Mouse (Mus musculus) limb, embryonic 14.5 days (tissue): ENCODE measurements at regions not wholly inside any gene's neighbourhood (a gene's known extent, or its start where the extent isn't known, plus 50 kb on each side); places are given as distances from the start of the nearest gene placed in this dataset.

Experiments
- ATAC-seq: fragments of 200-750 bp; cut with Nextera tagmentation; 2 replicates; pipeline ENCODE4 v1.8.0; 2017; ENCODE audit warnings: low read depth, moderate number of reproducible peaks, moderate TSS enrichment; ENCODE audit not compliant: low FRiP score
- DNase-seq: peaks from one replicate; pipeline ENCODE4 v3.0.0-alpha.2; 2015; ENCODE audit warnings: low spot score
- H3K27ac ChIP-seq: fragments of 300-500 bp; sonication (generic); replicated peaks from 2 replicates; pipeline ENCODE4 v1.5.1; 2014; ENCODE audit warnings: low read depth, mild to moderate bottlenecking, low read length, moderate library complexity, mixed read lengths
- H3K27me3 ChIP-seq: fragments of 300-500 bp; sonication (generic); 2 replicates; pipeline ENCODE4 v1.6.1; 2014; ENCODE audit warnings: low read length, mixed read lengths; ENCODE audit not compliant: control insufficient read depth, insufficient read depth
- H3K36me3 ChIP-seq: fragments of 300-500 bp; sonication (generic); 2 replicates; pipeline ENCODE4 v1.6.1; 2014; ENCODE audit warnings: mild to moderate bottlenecking, low read length, moderate library complexity, mixed read lengths; ENCODE audit not compliant: control insufficient read depth, insufficient read depth
- H3K4me1 ChIP-seq: fragments of 300-500 bp; sonication (generic); 2 replicates; pipeline ENCODE4 v1.6.1; 2014; ENCODE audit warnings: antibody characterized with exemption, low read length, mixed read lengths; ENCODE audit not compliant: control insufficient read depth, insufficient read depth
- H3K4me2 ChIP-seq: fragments of 300-500 bp; sonication (generic); replicated peaks from 2 replicates; pipeline ENCODE4 v1.6.1; 2014; ENCODE audit warnings: low read depth, mild to moderate bottlenecking, low read length, moderate library complexity; ENCODE audit not compliant: severe bottlenecking
- H3K4me3 ChIP-seq: fragments of 300-500 bp; sonication (generic); replicated peaks from 2 replicates; pipeline ENCODE4 v1.5.1; 2014; ENCODE audit warnings: low read length
- H3K9ac ChIP-seq: fragments of 300-500 bp; sonication (generic); 2 replicates; pipeline ENCODE4 v1.6.1; 2014; ENCODE audit warnings: mild to moderate bottlenecking, low read depth, low read length, moderate library complexity; ENCODE audit not compliant: severe bottlenecking
- H3K9me3 ChIP-seq: fragments of 300-500 bp; sonication (generic); 2 replicates; pipeline ENCODE4 v1.6.1; 2016; ENCODE audit warnings: low read length; ENCODE audit not compliant: control insufficient read depth
- POLR2A ChIP-seq: fragments of 200-500 bp; IDR thresholded peaks from 2 replicates; pipeline ENCODE4 v1.8.0; 2012; ENCODE audit warnings: inconsistent platforms, mild to moderate bottlenecking, moderate library complexity, borderline replicate concordance; ENCODE audit not compliant: insufficient read depth, insufficient read length; ENCODE audit errors: extremely low read depth
- WGBS: fragments of 180-500 bp; shearing (Covaris S2); extraction: QIAGEN DNeasy Blood & Tissue Kit; methylation state at CpG from one replicate; pipeline ENCODE4 v1.1.7; 2014; 5-methylcytosine and 5-hydroxymethylcytosine counted together

DNA sequence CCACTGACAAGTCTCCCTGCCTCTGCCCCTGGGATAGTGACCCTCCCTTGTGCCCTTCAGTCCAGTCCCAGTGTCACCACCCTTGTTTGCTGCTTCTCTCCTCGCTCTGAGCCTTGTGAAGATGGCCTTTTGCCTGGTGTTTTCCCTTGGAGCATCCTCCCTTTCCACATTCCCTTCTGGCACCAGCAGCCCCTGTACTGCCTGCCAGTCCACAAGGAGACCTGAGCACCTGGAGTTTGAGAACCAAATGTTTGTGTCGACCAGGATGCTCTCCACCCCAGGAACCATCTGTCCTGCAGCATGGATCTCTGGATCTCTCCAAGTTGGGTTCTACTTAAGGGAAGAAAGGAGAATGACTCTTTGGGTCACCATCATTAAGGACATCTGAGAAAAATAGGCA lies 307.5 kb upstream of the Zmiz1 start:
- Histone ChIP-seq H3K9me3 (no peaks in the 10 kb centered on the region), H3K9ac (no peak overlapping the region), H3K4me3 (no peak overlapping the region), H3K4me1 (no peaks in the 10 kb centered on the region), H3K27ac (no peak overlapping the region), H3K36me3 (no peaks in the 10 kb centered on the region), H3K4me2 (no peak overlapping the region), H3K27me3 (no peaks in the 10 kb centered on the region)
- ATAC-seq (no peak), DNase-seq (no peak)
- TF ChIP-seq POLR2A = no peak
- 73% methylated on average over 2 of the region's 2 CpGs for WGBS

GRCm38 (mm10) chr14:25153573-25153972 lies 305.4 kb upstream of the Zmiz1 start:
- Histone ChIP-seq H3K9ac (no peak overlapping the region), H3K4me1 (no peaks in the 10 kb centered on the region), H3K36me3 (no peaks in the 10 kb centered on the region), H3K4me2 (no peak overlapping the region), H3K27me3 (no peaks in the 10 kb centered on the region), H3K27ac (no peak overlapping the region), H3K4me3 (no peak overlapping the region), H3K9me3 (no peaks in the 10 kb centered on the region)
- no peak for TF ChIP-seq POLR2A
- WGBS = 89% methylated on average over 4 of the region's 4 CpGs
- ATAC-seq (no peak), DNase-seq (no peak)

GRCm38 (mm10) chr14:25154180-25154579 lies 304.8 kb upstream of the Zmiz1 start:
- no peaks in the 10 kb centered on the region for H3K27me3 ChIP-seq
- H3K9me3 ChIP-seq = no peaks in the 10 kb centered on the region
- DNase-seq (no peak), ATAC-seq (no peak)
- no peak overlapping the region for H3K27ac ChIP-seq
- TF ChIP-seq POLR2A = no peak
- H3K36me3 ChIP-seq = no peaks in the 10 kb centered on the region
- no peak overlapping the region for H3K9ac ChIP-seq
- H3K4me2 ChIP-seq = no peak overlapping the region
- WGBS = 90% methylated on average over 8 of the region's 8 CpGs
- no peaks in the 10 kb centered on the region for H3K4me1 ChIP-seq
- no peak overlapping the region for H3K4me3 ChIP-seq

GRCm38 (mm10) chr14:25155008-25155783 lies 303.8 kb upstream of the Zmiz1 start:
- H3K4me1 ChIP-seq = no peaks in the 10 kb centered on the region
- H3K4me2 ChIP-seq = no peak overlapping the region
- no peak overlapping the region for H3K9ac ChIP-seq
- DNase-seq = no peak
- TF ChIP-seq POLR2A = no peak
- H3K27ac ChIP-seq = no peak overlapping the region
- no peaks in the 10 kb centered on the region for H3K27me3 ChIP-seq
- no peaks in the 10 kb centered on the region for H3K36me3 ChIP-seq
- no peak overlapping the region for H3K4me3 ChIP-seq
- no peak for ATAC-seq
- no peaks in the 10 kb centered on the region for H3K9me3 ChIP-seq
- WGBS = 77% methylated on average over 7 of the region's 7 CpGs

DNA sequence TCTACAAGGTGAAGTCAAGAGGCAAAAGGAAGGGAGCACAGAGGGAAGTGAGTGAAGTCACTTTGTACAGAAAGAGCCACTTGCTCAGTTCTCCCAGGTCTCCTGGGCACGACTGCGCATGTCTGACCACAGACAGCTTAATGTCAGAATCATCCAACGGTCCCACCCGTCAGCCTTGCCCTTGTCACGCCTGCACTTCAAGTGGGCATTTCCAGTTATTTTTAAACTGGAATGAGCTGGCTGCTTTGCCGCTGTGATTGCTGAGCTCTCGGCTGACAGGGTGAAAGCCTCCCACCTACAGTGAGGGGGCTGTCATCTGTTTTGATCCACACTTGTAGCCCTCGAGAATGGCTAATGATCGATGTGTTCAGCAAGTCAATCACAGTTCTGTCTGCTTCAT lies 302.8 kb upstream of the Zmiz1 start:
- Histone ChIP-seq H3K27ac (no peak overlapping the region), H3K9me3 (no peaks in the 10 kb centered on the region), H3K9ac (no peak overlapping the region), H3K36me3 (no peaks in the 10 kb centered on the region), H3K27me3 (no peaks in the 10 kb centered on the region), H3K4me3 (no peak overlapping the region), H3K4me1 (no peaks in the 10 kb centered on the region), H3K4me2 (no peak overlapping the region)
- TF ChIP-seq POLR2A = no peak
- DNase-seq = no peak
- no peak for ATAC-seq
- WGBS = 69% methylated on average over 9 of the region's 9 CpGs

GRCm38 (mm10) chr14:25161684-25162321 lies 297.2 kb upstream of the Zmiz1 start:
- no peak for TF ChIP-seq POLR2A
- ATAC-seq (no peak), DNase-seq (no peak)
- Histone ChIP-seq H3K27me3 (no peaks in the 10 kb centered on the region), H3K4me1 (no peaks in the 10 kb centered on the region), H3K9me3 (no peaks in the 10 kb centered on the region), H3K27ac (no peak overlapping the region), H3K36me3 (no peaks in the 10 kb centered on the region), H3K9ac (no peak overlapping the region), H3K4me2 (no peak overlapping the region), H3K4me3 (no peak overlapping the region)
- WGBS = 80% methylated on average over 8 of the region's 8 CpGs
